Mouse (Mus musculus) neural tube, embryonic 15.5 days (tissue): ENCODE data around the gene Prph2. TPM values are rescaled to one million over a fixed set of nuclear protein-coding genes. Genes with fewer than 3 reads are reported as not detected.

Source experiments
- ATAC-seq: fragments of 200-750 bp; cut with Nextera tagmentation; 2 replicates; pipeline ENCODE4 v1.8.0; 2017; ENCODE audit warnings: mild to moderate bottlenecking, moderate TSS enrichment, moderate library complexity; ENCODE audit not compliant: low FRiP score
- H3K27ac ChIP-seq: fragments of 300-500 bp; sonication (generic); replicated peaks from 2 replicates; pipeline ENCODE4 v1.5.1; 2015; ENCODE audit warnings: mild to moderate bottlenecking, inconsistent platforms
- H3K27me3 ChIP-seq: fragments of 300-500 bp; sonication (generic); replicated peaks from 2 replicates; pipeline ENCODE4 v1.6.1; 2015; ENCODE audit warnings: inconsistent platforms
- H3K36me3 ChIP-seq: fragments of 300-500 bp; sonication (generic); 2 replicates; pipeline ENCODE4 v1.6.1; 2015; ENCODE audit warnings: inconsistent platforms
- H3K4me1 ChIP-seq: fragments of 300-500 bp; sonication (generic); 2 replicates; pipeline ENCODE4 v1.6.1; 2015; ENCODE audit warnings: inconsistent platforms
- H3K4me2 ChIP-seq: fragments of 300-500 bp; sonication (generic); 2 replicates; pipeline ENCODE4 v1.6.1; 2015; ENCODE audit warnings: inconsistent platforms, mild to moderate bottlenecking, moderate library complexity
- H3K4me3 ChIP-seq: fragments of 300-500 bp; sonication (generic); replicated peaks from 2 replicates; pipeline ENCODE4 v1.5.1; 2015; ENCODE audit warnings: mild to moderate bottlenecking, inconsistent platforms
- H3K9ac ChIP-seq: fragments of 300-500 bp; sonication (generic); replicated peaks from 2 replicates; pipeline ENCODE4 v1.6.1; 2015; ENCODE audit warnings: mild to moderate bottlenecking, inconsistent platforms
- H3K9me3 ChIP-seq: fragments of 300-500 bp; sonication (generic); replicated peaks from 2 replicates; pipeline ENCODE4 v1.6.1; 2016; ENCODE audit warnings: inconsistent platforms
- WGBS: fragments of 180-500 bp; shearing (Covaris S2); methylation state at CpG from one replicate; pipeline ENCODE4 v1.1.7; 2015; ENCODE audit warnings: mixed read lengths; 5-methylcytosine and 5-hydroxymethylcytosine counted together
- polyA plus RNA-seq: library from polyadenylated mRNA; unstranded; fragments of >200 nt; fragmentation: Nextera tagmentation; extraction: Ambion mirVana; gene quantifications from 2 replicates; pipeline ENCODE4 v1.2.1, GENCODE M21; 2015

The Prph2 gene
- polyA plus RNA-seq, 1 experiment from 2014 or later = not detected

- ATAC-seq = no peak
- Histone ChIP-seq H3K4me2 (no peak overlapping the region), H3K9ac (no peak overlapping the region), H3K27ac (no peak overlapping the region), H3K4me1 (peaks cover 13% of the 10 kb centered on the region), H3K9me3 (no peaks in the 10 kb centered on the region), H3K27me3 (no peaks in the 10 kb centered on the region), H3K36me3 (no peaks in the 10 kb centered on the region), H3K4me3 (no peak overlapping the region)
- 77% methylated on average over 6 of the region's 6 CpGs for WGBS
These were observed 28.5 kb upstream of the Prph2 start for GRCm38 (mm10) chr17:46881728-46882127.

- Histone ChIP-seq H3K4me2 (no peak overlapping the region), H3K9ac (no peak overlapping the region), H3K4me3 (no peak overlapping the region), H3K27ac (no peak overlapping the region), H3K36me3 (no peaks in the 10 kb centered on the region), H3K9me3 (no peaks in the 10 kb centered on the region), H3K4me1 (peaks cover 19% of the 10 kb centered on the region), H3K27me3 (no peaks in the 10 kb centered on the region)
- no peak for ATAC-seq
- 93% methylated on average over 9 of the region's 9 CpGs for WGBS
These were observed 27.2 kb upstream of the Prph2 start for GRCm38 (mm10) chr17:46883107-46883506.

- no peak overlapping the region for H3K9ac ChIP-seq
- no peak overlapping the region for H3K27ac ChIP-seq
- H3K27me3 ChIP-seq = no peaks in the 10 kb centered on the region
- WGBS = 94% methylated on average over 6 of the region's 6 CpGs
- H3K4me1 ChIP-seq = peaks cover 23% of the 10 kb centered on the region
- ATAC-seq = no peak
- H3K4me3 ChIP-seq = no peak overlapping the region
- H3K9me3 ChIP-seq = no peaks in the 10 kb centered on the region
- no peaks in the 10 kb centered on the region for H3K36me3 ChIP-seq
- no peak overlapping the region for H3K4me2 ChIP-seq
These were observed 25.5 kb upstream of the Prph2 start for GRCm38 (mm10) chr17:46884766-46885165.

GRCm38 (mm10) chr17:46885218-46885909, 24.9 kb upstream of the Prph2 start:
- no peak for ATAC-seq
- Histone ChIP-seq H3K4me1 (peaks cover 19% of the 10 kb centered on the region), H3K4me3 (no peak overlapping the region), H3K27me3 (no peaks in the 10 kb centered on the region), H3K4me2 (no peak overlapping the region), H3K9ac (no peak overlapping the region), H3K27ac (no peak overlapping the region), H3K36me3 (no peaks in the 10 kb centered on the region), H3K9me3 (no peaks in the 10 kb centered on the region)
- WGBS = 89% methylated on average over 11 of the region's 11 CpGs

GRCm38 (mm10) chr17:46885910-46886643, 24.2 kb upstream of the Prph2 start:
- H3K9ac ChIP-seq = no peak overlapping the region
- no peak for ATAC-seq
- WGBS = 61% methylated on average over 17 of the region's 17 CpGs

GRCm38 (mm10) chr17:46888511-46889212, 21.6 kb upstream of the Prph2 start:
- Histone ChIP-seq H3K4me3 (peak overlapping the region; percentile 91), H3K4me2 (peak overlapping the region; percentile 75), H3K36me3 (no peaks in the 10 kb centered on the region), H3K9me3 (no peaks in the 10 kb centered on the region), H3K27ac (peak overlapping the region; percentile 99), H3K27me3 (no peaks in the 10 kb centered on the region), H3K9ac (peak overlapping the region; percentile 80), H3K4me1 (peaks cover 42% of the 10 kb centered on the region)
- no peak for ATAC-seq
- 32% methylated on average over 16 of the region's 16 CpGs for WGBS

More at GRCm38 (mm10) chr17:46885910-46886643, 24.2 kb upstream of the Prph2 start:
- no peak overlapping the region for H3K4me3 ChIP-seq
- H3K9me3 ChIP-seq = no peaks in the 10 kb centered on the region
- H3K27ac ChIP-seq = no peak overlapping the region
- H3K4me2 ChIP-seq = no peak overlapping the region
- H3K27me3 ChIP-seq = no peaks in the 10 kb centered on the region
- H3K4me1 ChIP-seq = peaks cover 19% of the 10 kb centered on the region
- no peaks in the 10 kb centered on the region for H3K36me3 ChIP-seq

- WGBS = under 1% methylated on average over 44 of the region's 44 CpGs
- no peaks in the 10 kb centered on the region for H3K36me3 ChIP-seq
- H3K27me3 ChIP-seq = no peaks in the 10 kb centered on the region
- no peaks in the 10 kb centered on the region for H3K9me3 ChIP-seq
- peak overlapping the region; percentile 91 for H3K4me3 ChIP-seq
- H3K4me2 ChIP-seq = peak overlapping the region; percentile 75
- ATAC-seq = peak; percentile 76
- peaks cover 49% of the 10 kb centered on the region for H3K4me1 ChIP-seq
- H3K27ac ChIP-seq = peak overlapping the region; percentile 99
- peak overlapping the region; percentile 80 for H3K9ac ChIP-seq
These were observed 20.7 kb upstream of the Prph2 start for GRCm38 (mm10) chr17:46889450-46890084.

- Histone ChIP-seq H3K27ac (peak within 1 kb of the TSS; percentile 99), H3K4me2 (peak within 1 kb of the TSS; percentile 85), H3K4me1 (peaks cover 49% of the 10 kb centered on the region), H3K4me3 (peak within 1 kb of the TSS; percentile 91), H3K9ac (peak within 1 kb of the TSS; percentile 82), H3K9me3 (no peaks in the 10 kb centered on the region), H3K36me3 (no peaks in the 10 kb centered on the region), H3K27me3 (no peaks in the 10 kb centered on the region)
- ATAC-seq = peak; percentile 91
- 0% methylated on average over 40 of the region's 40 CpGs for WGBS
These were observed 20.0 kb upstream of the Prph2 start, which contains the start of gene Tbcc for GRCm38 (mm10) chr17:46890116-46890815. Gene Tbcc (plus strand): TSS chr17:46890684.

- 2% methylated on average over 55 of the region's 64 CpGs for WGBS
- Histone ChIP-seq H3K9ac (peak overlapping the region; percentile 82), H3K4me1 (peaks cover 48% of the 10 kb centered on the region), H3K4me2 (peak overlapping the region; percentile 85), H3K9me3 (no peaks in the 10 kb centered on the region), H3K4me3 (peak overlapping the region; percentile 91), H3K27me3 (no peaks in the 10 kb centered on the region), H3K27ac (peak overlapping the region; percentile 99), H3K36me3 (no peaks in the 10 kb centered on the region)
- ATAC-seq = peak; percentile 30
These were observed 19.2 kb upstream of the Prph2 start for GRCm38 (mm10) chr17:46890843-46891594.

- Histone ChIP-seq H3K4me3 (no peak overlapping the region), H3K9me3 (no peaks in the 10 kb centered on the region), H3K36me3 (no peaks in the 10 kb centered on the region), H3K27ac (no peak overlapping the region), H3K4me2 (no peak overlapping the region), H3K4me1 (peaks cover 30% of the 10 kb centered on the region), H3K9ac (no peak overlapping the region), H3K27me3 (no peaks in the 10 kb centered on the region)
- 90% methylated on average over 9 of the region's 9 CpGs for WGBS
- ATAC-seq = no peak
These were observed 14.8 kb upstream of the Prph2 start for GRCm38 (mm10) chr17:46895426-46895825.
